Mouse (Mus musculus): Measurements from ENCODE around the gene Hist2h2bb.

The Hist2h2bb gene

DNA sequence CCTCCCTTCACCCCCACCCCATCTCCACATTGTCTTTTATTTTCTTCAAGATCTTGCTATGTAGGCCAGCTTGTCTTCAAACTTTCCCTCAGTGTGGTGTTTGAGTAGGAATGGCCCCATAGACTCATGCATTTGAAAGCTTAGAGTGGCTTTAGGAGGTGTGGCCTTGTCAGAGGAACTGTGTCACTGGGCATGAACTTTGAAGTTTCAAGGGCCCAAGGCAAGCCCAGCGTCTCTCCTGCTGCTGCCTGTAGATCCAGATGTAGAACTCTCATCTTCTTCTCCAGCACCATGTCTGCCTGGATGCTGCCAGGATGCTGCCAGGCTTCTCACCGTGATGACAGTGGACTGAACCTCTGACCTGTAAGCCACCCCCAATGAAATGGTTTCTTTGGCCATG lies 40.7 kb upstream of the Hist2h2bb start:
- Histone ChIP-seq H3K36me3 (ENCODE audit: insufficient read depth, low read length) (no peaks in the 10 kb centered on the region), H3K9me3 (ENCODE audit: low read length) (no peaks in the 10 kb centered on the region), H3K27me3 (ENCODE audit: insufficient read depth, low read length) (no peaks in the 10 kb centered on the region; the same call in 1 of the 2 replicates), H3K4me3 (replicated peaks; ENCODE audit: low read length) (no peak overlapping the region), H3K4me1 (replicated peaks; ENCODE audit: low read depth, low read length) (peaks cover 20% of the 10 kb centered on the region)
- TF ChIP-seq POU5F1 (IDR thresholded peaks at IDR 0.05; ENCODE audit: borderline replicate concordance, low read length): no peak
- no peak for TF ChIP-seq CTCF (conservative IDR thresholded peaks at IDR 0.05; ENCODE audit: low read length)
- no peak for TF ChIP-seq NANOG (IDR thresholded peaks at IDR 0.05; ENCODE audit: borderline replicate concordance, low read length)

DNA sequence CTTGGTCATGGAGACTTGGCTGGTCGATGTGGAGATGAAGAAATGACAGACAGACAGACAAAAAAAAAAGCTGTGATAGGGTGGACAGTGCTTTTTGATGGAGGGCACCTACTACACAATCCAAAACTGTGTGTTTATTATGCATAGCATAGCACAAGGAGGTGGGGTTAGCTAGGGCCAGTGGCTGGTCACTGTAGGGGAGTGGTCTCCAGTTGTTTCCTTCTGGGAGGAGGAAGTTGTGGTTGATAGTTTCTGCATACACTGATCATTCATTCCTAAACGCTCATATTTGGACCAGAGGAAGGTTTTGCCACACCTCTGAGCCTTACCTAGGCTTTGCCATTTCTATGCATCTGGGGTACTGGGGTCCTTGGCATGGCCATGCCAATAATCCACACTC lies 39.1 kb upstream of the Hist2h2bb start:
- H3K36me3 ChIP-seq (ENCODE audit: insufficient read depth, low read length): peaks cover 3% of the 10 kb centered on the region; the same call in 1 of the 2 replicates
- no peaks in the 10 kb centered on the region for H3K27me3 ChIP-seq (ENCODE audit: insufficient read depth, low read length)
- TF ChIP-seq NANOG (IDR thresholded peaks at IDR 0.05; ENCODE audit: borderline replicate concordance, low read length) (no peak), CTCF (conservative IDR thresholded peaks at IDR 0.05; ENCODE audit: low read length) (no peak), POU5F1 (IDR thresholded peaks at IDR 0.05; ENCODE audit: borderline replicate concordance, low read length) (no peak)
- no peaks in the 10 kb centered on the region for H3K9me3 ChIP-seq (ENCODE audit: low read length)
- H3K4me1 ChIP-seq (replicated peaks; ENCODE audit: low read depth, low read length): peaks cover 17% of the 10 kb centered on the region
- H3K4me3 ChIP-seq (replicated peaks; ENCODE audit: low read length): no peak overlapping the region

DNA sequence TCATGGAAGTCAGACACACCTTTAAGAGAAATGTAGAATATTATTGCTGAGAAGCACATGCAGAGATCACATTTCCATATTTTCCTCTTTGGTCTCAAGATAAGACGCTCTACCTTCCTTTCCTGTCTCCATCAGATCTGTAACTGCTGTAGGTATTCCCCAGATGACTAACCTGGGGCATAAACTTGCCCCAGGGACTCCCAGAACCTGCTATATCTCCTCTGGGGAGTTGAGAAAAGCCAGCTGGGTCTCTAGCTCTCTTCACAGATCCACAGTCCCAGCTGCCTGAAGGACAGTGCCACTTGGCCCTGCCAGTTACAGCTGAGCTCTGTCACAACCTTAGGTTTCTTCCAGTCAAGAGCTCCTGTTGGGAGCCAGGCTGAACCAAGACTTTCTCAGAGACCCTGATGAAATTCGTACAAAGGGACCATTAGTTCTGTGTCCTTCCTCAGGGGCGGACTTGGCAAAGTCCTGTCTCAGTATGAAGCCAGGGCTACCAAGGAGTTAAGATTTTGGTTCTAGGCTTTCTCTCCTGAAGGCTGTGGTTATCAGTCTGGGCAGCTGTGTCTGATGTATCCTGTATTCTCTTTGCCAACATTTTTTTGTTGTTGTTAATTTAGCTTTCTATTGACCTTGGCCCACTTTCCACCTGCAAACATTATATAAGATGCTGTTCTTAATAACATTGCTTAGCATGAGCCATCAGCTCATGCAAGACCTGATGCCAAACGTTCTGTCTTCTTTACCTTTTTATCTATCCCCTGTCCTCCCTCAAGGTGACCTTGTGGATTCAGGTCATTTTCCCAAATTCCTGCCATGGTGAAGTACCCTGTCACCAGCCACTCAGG lies 38.4 kb upstream of the Hist2h2bb start:
- H3K4me3 ChIP-seq (replicated peaks; ENCODE audit: low read length): no peak overlapping the region
- peaks cover 14% of the 10 kb centered on the region for H3K4me1 ChIP-seq (replicated peaks; ENCODE audit: low read depth, low read length)
- no peak for TF ChIP-seq POU5F1 (IDR thresholded peaks at IDR 0.05; ENCODE audit: borderline replicate concordance, low read length)
- TF ChIP-seq CTCF (conservative IDR thresholded peaks at IDR 0.05; ENCODE audit: low read length): no peak
- no peak for TF ChIP-seq NANOG (IDR thresholded peaks at IDR 0.05; ENCODE audit: borderline replicate concordance, low read length)
- H3K27me3 ChIP-seq (ENCODE audit: insufficient read depth, low read length): no peaks in the 10 kb centered on the region
- H3K36me3 ChIP-seq (ENCODE audit: insufficient read depth, low read length): peaks cover 11% of the 10 kb centered on the region; the same call in 1 of the 2 replicates
- no peaks in the 10 kb centered on the region for H3K9me3 ChIP-seq (ENCODE audit: low read length)

DNA sequence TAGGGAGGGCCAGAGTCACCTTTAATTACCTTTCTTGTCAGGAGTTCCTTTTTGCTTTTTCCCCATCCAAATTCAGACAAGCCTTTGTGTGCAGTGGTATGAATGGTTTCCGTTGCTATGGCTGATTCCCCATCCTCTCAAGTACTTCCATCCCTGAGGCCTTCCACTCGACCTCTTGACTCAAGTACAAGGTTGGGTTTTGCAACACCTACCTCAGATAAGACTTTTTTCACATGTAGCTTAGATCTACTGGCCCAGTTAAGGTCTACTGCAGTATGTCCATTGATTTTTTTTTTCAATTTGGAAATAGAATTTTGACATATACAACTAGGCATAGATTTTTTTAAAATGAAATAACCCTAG lies 37.8 kb upstream of the Hist2h2bb start:
- Histone ChIP-seq H3K36me3 (ENCODE audit: insufficient read depth, low read length) (peaks cover 17% of the 10 kb centered on the region; the same call in 1 of the 2 replicates), H3K4me1 (replicated peaks; ENCODE audit: low read depth, low read length) (peaks cover 18% of the 10 kb centered on the region), H3K9me3 (ENCODE audit: low read length) (no peaks in the 10 kb centered on the region), H3K4me3 (replicated peaks; ENCODE audit: low read length) (no peak overlapping the region), H3K27me3 (ENCODE audit: insufficient read depth, low read length) (no peaks in the 10 kb centered on the region)
- no peak for TF ChIP-seq NANOG (IDR thresholded peaks at IDR 0.05; ENCODE audit: borderline replicate concordance, low read length)

DNA sequence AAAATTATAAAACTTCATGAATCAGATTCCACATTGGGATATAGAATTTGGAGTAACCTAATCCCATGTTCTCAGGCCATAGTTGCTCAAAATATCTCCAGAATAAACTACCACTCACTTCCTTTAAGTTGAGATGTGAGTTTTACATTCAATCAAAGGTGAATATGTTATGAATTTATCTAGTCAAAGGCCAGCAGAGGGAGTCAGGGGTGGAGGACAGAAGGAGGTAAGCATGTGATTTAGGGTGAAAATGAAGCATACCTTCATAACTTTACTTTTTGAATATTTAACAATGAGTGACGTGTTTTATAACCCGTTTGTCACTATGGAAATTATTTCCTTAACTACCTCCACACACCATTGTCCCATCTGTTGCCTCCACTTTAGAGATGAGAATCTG lies 34.6 kb upstream of the Hist2h2bb start:
- H3K36me3 ChIP-seq (ENCODE audit: insufficient read depth, low read length): peaks cover 26% of the 10 kb centered on the region; the same call in 1 of the 2 replicates
- H3K4me1 ChIP-seq (replicated peaks; ENCODE audit: low read depth, low read length): peaks cover 20% of the 10 kb centered on the region
- no peaks in the 10 kb centered on the region for H3K27me3 ChIP-seq (ENCODE audit: insufficient read depth, low read length)
- no peak for TF ChIP-seq CTCF (conservative IDR thresholded peaks at IDR 0.05; ENCODE audit: low read length)
- TF ChIP-seq NANOG (IDR thresholded peaks at IDR 0.05; ENCODE audit: borderline replicate concordance, low read length): no peak
- no peak for TF ChIP-seq POU5F1 (IDR thresholded peaks at IDR 0.05; ENCODE audit: borderline replicate concordance, low read length)
- H3K4me3 ChIP-seq (replicated peaks; ENCODE audit: low read length): no peak overlapping the region
- no peaks in the 10 kb centered on the region for H3K9me3 ChIP-seq (ENCODE audit: low read length)

DNA sequence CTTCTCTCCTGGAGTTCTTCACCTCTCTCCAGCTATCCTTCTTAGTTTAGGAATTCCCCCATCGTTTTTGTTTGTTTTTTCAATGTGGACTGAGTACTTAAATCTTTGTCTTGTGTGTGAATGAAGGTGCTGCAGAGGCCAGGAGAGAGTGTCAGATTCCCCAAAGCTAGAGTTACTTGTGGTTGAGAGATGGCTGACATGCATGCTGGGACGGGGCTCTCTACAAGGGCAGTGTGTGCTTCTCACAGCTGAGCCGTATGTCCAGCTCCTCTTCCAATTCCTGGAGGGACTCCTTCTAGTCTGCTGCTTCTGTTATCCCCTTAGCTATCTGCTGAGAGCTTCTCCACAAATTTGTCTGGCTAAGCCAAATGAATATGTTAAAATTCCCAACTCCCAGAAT lies 33.7 kb upstream of the Hist2h2bb start:
- peaks cover 26% of the 10 kb centered on the region; the same call in 1 of the 2 replicates for H3K36me3 ChIP-seq (ENCODE audit: insufficient read depth, low read length)
- no peak overlapping the region for H3K4me3 ChIP-seq (replicated peaks; ENCODE audit: low read length)
- peaks cover 21% of the 10 kb centered on the region for H3K4me1 ChIP-seq (replicated peaks; ENCODE audit: low read depth, low read length)
- H3K9me3 ChIP-seq (ENCODE audit: low read length): no peaks in the 10 kb centered on the region
- TF ChIP-seq POU5F1 (IDR thresholded peaks at IDR 0.05; ENCODE audit: borderline replicate concordance, low read length): no peak
- no peak for TF ChIP-seq NANOG (IDR thresholded peaks at IDR 0.05; ENCODE audit: borderline replicate concordance, low read length)
- no peak for TF ChIP-seq CTCF (conservative IDR thresholded peaks at IDR 0.05; ENCODE audit: low read length)
- no peaks in the 10 kb centered on the region for H3K27me3 ChIP-seq (ENCODE audit: insufficient read depth, low read length)

DNA sequence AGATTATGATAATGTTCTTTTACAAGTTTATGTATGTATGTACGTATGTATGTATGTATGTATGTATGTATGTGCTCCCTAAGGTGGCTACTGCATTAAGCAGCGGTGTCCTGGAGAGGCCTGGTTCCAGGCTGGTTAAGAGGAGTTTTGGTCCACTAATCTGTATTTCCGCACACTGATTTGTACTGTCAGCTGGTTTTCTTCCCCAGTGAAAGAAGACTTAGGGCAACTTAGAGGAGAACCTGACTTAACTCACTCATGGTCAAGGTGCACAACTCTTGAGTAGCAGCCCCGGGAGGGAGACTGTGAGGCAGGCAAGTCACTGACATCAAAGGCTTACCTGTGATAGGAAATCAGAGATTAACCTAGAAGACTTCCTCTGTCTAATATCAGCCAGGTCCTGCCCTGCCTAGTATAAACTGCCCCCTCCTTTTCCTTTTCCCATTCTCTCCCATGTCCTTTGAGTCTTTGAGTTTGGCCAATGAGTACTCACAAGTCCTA lies 32.7 kb upstream of the Hist2h2bb start:
- Histone ChIP-seq H3K9me3 (ENCODE audit: low read length) (no peaks in the 10 kb centered on the region), H3K4me3 (replicated peaks; ENCODE audit: low read length) (peak overlapping the region; percentile 81), H3K36me3 (ENCODE audit: insufficient read depth, low read length) (peaks cover 26% of the 10 kb centered on the region; the same call in 1 of the 2 replicates), H3K4me1 (replicated peaks; ENCODE audit: low read depth, low read length) (peaks cover 32% of the 10 kb centered on the region), H3K27me3 (ENCODE audit: insufficient read depth, low read length) (no peaks in the 10 kb centered on the region)
- TF ChIP-seq POU5F1 (IDR thresholded peaks at IDR 0.05; ENCODE audit: borderline replicate concordance, low read length) (no peak), NANOG (IDR thresholded peaks at IDR 0.05; ENCODE audit: borderline replicate concordance, low read length) (no peak), CTCF (conservative IDR thresholded peaks at IDR 0.05; ENCODE audit: low read length) (no peak)

DNA sequence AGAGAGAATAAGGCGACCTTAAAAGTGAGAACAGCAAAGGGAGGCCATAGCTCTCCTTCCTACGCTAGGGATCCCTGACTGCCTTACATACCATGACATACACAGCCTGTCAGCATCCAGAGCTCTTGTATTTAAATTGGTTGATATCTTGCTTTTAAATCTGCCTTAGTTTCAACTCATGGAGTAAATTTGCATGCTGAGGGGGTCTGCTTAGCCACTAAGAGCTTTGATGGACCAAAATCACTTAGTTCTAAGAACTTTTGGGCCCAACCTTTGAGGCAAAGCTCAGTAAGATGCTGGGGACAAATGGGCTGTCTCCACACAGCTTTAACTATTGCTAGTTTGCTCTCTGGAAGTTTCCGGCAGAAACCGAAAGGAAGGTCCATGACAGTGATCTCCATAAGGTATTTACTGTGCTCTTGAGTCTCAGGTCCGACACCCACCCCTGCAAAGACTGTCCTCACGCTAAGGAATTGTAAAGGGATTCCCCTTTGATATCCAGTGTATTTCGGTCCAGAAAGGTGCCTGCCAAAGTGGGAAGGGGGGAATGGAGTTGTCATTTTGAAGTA lies 32.1 kb upstream of the Hist2h2bb start:
- Histone ChIP-seq H3K9me3 (ENCODE audit: low read length) (no peaks in the 10 kb centered on the region), H3K4me1 (replicated peaks; ENCODE audit: low read depth, low read length) (peaks cover 37% of the 10 kb centered on the region), H3K4me3 (replicated peaks; ENCODE audit: low read length) (peak overlapping the region; percentile 81), H3K27me3 (ENCODE audit: insufficient read depth, low read length) (no peaks in the 10 kb centered on the region), H3K36me3 (ENCODE audit: insufficient read depth, low read length) (peaks cover 26% of the 10 kb centered on the region; the same call in 1 of the 2 replicates)
- TF ChIP-seq CTCF (conservative IDR thresholded peaks at IDR 0.05; ENCODE audit: low read length): no peak
- TF ChIP-seq NANOG (IDR thresholded peaks at IDR 0.05; ENCODE audit: borderline replicate concordance, low read length): no peak
- TF ChIP-seq POU5F1 (IDR thresholded peaks at IDR 0.05; ENCODE audit: borderline replicate concordance, low read length): no peak
